Mouse (Mus musculus): ENCODE measurements at regions not wholly inside any gene's neighbourhood (a gene's known extent, or its start where the extent isn't known, plus 50 kb on each side); places are given as distances from the start of the nearest gene placed in this dataset.
A peak's percentile ranks its signal among the peaks of the same experiment; 100 is the strongest.

DNA sequence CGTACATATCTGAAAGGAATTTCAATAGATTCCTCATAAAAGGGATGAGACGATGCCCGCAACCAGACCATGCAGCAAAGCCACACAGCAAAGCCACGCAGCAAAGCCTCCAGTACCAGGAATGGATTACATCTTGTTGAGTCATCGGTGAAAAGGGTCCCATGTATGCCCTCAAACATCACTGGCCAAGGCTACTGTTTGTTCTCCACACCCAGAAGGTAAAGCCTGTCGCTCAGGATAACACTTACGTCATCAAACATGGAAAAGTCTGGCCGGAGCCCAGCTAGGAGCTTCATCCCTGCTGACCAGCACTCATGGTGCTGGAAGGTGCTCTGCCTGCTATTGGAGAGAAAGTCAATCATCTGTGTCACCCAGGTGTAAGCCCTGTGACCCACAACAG lies 275.7 kb downstream of the Hlx start:
- no peak for ATAC-seq

DNA sequence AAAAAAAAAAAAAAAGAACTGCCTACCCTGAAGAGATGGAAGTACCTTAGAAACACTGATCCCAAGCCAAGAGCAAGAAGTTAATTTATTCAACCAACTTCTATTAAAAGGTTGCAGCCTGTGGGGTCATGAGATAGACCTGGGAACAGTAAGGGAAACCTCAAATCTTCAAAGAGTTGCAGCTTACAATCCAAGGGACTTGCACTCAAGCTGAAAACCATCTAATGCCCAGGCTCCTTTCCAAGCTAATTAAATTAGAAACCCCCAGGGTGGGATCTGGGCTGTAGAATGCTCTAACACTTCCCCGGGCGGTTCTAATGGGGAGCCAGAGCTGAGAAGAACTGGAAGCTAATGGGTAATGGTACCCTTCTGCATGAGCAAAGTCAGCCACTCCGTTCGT lies 278.0 kb downstream of the Hlx start:
- ATAC-seq: no peak

DNA sequence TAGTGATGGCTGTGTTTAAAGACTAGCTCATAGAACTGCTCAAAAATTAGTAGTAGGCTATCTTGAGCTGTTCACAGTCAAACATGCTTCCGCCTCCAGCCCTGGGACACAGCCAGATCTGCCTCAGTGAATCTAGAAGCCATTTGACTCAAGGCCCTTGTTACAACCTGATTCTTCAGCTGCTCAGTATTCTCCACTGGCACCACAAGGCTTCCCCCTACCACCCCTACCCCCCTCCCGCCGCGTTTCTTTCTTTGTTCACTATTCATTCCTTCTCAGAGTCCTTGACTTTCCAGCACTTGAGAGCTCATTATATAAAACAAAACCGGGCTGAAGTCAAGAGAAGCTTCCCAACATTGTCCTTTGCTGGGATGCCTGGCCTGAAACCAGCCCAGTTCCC lies 278.7 kb downstream of the Hlx start:
- ATAC-seq: no peak

DNA sequence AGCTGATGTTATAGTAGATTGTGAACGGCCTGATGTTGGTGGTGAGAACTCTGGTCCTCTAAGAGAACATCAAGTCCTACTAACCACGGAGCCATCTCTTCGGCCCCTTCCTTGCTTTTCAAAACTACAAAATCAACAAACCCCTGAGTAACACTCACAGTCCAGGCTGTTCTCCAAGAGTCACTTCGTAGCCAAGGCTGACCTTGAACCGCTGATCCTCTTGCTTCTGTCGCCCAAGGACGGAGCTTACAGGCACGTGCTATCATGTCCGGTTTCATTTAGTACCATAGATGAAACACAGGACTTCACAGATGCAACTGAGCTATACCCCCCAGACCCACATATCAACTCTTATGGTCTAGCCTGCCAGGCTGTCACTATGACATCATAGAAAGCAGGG lies 279.4 kb downstream of the Hlx start:
- no peak for ATAC-seq

DNA sequence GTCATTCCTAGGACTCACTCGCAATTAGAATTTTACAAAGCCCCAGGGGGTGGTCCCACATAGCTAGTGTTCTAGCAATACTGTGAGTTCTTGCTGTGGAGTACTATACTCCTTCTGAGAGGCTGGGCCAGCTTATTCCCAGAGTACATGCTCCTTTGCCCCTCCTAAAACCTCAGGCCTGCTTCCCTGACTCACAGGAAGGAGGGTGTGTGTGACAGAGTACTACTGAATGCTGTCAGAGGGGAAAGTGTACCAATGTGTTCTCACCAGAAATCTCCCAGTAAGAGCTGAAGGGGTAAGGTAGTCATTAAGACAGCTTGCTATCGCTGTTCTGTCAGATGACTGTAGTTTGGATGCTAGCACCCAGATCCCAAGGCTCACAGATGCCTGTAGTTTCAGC lies 280.7 kb downstream of the Hlx start:
- no peak for ATAC-seq

DNA sequence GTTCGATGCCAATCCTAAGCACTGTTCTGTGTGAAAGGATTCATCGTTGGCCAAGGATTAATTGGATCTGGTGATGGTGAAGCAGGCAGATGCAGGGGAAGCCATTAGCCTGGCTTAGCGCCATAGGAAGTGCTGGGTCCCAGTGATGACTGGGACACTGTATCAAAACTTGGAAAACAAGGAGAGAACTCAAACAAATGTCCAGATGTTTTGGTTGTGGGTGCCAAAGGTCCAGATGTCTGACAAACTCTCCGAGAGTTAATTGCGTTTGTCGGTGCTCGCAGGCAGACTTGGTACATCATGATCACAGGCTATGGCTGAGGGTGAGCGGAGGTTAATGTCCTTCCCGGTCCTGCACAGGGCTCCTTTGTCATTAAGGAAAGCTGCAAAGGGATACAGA lies 283.4 kb downstream of the Hlx start:
- ATAC-seq: no peak

DNA sequence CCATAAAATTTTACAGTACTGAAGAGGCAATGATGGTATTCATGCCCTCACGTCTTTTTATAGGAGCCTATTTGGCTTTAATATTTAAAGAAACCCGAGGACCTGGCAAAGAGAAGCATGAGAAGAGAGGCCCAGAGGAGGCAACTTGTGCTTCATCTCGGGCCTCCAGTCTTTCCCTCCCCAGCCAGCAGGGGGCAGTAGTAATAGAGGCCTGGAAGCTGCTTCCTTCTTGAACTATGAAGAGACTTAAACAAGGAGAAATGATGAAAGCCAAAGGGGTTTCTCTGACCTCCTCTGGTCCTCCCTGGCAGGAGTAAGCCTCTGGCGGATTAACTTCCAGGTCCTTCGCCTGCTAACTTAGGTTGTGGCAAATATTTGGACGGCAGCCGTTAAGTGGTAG lies 284.5 kb downstream of the Hlx start:
- no peak for ATAC-seq

DNA sequence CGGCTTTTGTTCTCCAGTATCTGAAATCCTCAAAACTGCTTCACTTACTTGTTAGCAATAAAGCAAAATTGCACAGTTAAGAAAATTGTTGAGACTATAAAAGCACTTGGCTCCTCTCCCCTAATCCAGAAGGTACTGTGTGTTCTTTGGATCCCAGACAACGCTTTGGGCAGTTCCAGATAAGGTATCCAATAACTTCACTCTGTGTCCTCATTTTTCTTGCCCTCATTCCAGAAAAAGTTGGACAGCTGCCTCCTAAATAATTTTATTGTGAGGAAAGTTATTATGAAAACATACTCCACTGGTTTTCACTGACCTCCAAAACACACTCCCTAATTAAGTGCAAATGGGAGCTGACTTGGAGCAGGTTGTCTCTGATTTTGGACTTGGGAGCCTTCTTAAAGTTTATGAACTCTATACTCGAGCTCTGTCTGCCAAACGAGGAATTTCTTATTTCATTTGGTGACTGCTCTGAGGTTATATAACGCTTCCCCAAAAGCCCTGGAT lies 285.2 kb downstream of the Hlx start:
- no peak for ATAC-seq

DNA sequence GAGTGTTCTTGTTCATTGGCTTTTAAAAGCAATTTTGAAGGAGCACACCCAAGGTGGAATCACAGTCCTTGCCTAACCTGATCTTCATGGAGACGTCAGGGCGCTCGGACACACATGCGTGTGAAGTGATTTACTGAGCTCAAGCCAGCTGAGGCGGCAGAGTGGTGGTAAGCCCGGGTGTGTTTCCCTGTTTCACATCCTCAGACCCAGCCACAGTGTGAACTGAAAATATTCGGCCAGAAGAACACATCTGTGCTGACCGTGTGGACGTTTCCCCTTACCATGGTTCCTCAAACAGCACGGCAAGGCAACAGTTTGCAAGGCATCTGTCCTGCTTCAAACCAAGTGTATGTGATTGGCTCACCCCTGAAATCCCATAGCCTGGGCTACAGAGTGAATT lies 288.2 kb downstream of the Hlx start:
- ATAC-seq: no peak

DNA sequence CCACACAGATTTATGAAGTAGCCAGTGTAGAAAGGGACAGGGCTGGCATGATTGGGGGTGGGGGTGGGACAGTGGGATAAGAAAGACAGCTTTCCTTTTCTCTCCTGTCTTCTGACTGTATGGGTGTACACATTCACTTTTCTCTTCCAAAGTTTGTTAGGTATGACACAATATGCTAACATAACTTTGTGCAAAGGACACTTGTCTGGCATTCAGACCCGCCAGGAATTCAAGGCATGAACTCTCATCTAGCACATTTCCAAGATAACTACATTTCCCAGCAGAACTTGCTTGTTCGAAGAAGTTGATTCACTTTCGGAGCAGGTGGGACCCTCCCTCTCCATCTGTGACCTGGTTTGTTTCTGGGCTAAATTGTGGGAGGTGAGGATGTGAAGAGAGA lies 289.7 kb downstream of the Hlx start:
- ATAC-seq: no peak

DNA sequence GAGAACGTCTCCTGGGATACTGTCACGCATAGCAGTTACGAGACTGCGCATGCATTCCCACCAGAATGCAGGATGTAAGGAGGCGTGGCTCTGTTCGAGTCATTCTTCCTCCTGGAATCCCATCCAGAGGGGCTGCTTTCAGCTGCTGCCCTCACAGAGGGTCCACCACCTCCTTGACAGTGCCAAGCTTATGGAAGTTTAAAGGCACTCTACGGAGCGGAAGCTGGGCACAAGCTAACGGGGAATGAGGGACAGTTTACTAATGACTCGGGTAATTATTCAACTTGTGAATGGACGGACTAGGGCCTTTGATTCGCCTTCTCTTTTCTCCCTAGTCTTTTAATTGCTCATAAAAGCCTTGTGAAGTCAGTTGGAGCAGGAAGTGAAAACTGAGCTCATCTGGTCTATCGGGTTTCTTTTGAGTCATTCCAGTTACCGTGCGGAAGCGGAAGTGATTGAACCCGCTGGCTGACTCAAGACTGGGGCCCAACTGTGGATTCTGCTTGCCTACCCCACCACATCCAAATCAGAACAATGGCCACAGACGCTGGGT lies 291.3 kb downstream of the Hlx start:
- peak; percentile 92 for ATAC-seq

DNA sequence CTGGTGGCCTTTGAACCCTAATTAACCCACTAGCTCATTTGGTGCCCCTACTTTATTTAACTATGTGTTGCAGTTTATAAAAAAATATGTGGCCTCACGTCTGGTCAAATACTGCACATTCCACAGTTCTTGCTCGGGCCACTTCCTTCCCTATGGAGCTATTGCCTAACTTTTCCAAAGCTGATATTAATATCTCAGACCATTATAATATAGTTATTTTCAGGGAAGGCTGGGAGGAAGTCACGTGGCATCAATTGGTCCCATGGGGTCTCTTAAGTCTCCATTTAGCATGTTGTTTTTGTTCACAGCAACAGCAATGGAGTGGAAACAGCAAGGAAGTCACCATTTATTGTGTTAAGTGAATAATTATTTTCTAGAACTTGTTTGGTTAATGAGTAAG lies 292.9 kb downstream of the Hlx start:
- ATAC-seq: no peak

DNA sequence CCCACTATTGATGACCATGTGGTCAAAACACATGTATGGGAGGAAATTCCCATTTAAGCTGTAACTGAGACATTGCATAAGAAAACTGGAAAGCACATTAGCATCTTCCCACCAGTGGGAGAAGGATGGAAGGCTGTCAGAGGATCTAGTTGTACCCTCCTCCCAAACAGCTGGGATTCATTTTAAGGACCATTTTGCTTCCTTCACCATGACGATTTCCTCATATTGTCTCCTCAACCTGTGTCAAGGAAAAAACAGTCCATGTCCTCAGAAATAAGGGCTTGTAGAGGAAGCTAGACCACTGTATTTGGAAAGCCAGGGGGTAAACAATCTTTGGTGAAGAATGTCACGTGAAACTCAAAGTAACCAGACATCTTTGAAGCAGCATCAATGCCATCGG lies 296.0 kb downstream of the Hlx start:
- ATAC-seq: no peak

DNA sequence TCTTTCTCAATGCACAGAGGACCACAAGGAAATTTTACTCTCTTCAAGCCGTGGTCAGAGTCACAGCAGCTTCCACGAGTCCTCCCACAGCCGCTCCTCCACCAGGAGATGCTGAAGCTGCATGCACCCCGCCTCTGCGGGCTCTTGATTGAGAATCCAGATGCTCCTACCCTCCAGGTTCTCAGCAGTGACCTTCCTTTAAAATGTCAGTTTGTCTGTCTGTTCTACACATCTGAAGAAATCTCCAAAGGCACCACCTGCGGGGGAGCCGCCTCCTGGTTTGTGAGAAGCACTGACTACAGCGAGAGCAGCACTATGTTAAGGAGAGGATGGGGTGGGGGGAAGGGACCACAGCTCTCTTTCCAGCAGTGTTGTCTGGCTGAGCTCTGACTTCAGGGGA lies 303.8 kb downstream of the Hlx start:
- ATAC-seq: no peak

DNA sequence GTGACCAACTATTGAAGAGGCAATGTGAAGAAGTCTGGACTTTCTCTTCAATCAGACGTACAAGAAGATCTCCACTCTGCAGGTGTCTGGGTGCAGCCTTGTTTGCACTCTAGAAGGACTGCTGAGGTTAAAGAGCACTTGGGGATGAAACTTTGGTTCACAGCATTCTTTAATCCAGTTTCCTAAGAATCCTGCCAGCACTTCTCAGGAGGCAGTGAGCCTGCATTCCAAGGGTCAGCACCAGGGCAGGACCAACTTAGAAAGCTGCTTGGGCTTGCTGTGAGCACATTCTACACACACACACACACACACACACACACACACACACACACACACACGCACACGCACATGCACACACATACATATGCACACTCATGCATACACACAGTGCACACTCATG lies 304.4 kb downstream of the Hlx start:
- ATAC-seq: no peak

DNA sequence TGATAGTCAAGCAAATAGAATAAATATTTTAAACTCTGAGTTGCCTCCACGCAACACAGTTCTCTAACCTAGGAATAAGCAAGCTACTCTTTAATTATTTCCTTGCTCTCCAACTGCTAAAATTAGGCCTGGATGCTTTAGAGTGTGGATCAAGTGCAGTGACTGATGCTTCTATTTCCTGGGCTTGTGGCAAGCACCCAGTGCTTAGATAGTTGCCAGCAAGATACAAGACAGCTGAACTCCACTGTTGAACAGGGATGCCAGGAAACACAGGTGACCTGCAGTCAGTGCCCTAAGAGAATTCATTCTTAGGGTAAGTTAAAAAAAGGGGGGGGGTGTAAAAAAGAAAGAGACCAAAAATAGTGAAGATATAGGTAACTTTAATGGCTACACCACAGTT lies 306.7 kb downstream of the Hlx start:
- no peak for ATAC-seq

DNA sequence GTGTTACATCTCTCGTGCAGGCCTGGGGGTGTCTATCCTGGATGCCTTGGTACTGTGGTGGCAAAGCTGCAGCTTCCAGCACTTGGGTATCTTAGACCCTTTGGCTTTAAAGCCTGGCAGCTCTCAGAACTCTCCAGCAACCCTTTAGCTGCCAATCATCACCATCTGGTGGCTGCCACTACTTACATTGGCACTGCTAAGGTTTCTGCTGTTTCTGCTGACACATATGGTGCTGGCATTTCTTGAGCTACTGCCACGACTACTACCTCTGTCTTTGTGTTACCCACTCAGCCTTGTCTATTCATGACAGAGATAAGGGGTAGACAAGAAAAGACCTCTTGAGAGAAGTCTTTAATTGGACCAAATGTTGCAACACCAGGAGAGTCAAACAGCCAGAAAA lies 308.4 kb downstream of the Hlx start:
- no peak for ATAC-seq

DNA sequence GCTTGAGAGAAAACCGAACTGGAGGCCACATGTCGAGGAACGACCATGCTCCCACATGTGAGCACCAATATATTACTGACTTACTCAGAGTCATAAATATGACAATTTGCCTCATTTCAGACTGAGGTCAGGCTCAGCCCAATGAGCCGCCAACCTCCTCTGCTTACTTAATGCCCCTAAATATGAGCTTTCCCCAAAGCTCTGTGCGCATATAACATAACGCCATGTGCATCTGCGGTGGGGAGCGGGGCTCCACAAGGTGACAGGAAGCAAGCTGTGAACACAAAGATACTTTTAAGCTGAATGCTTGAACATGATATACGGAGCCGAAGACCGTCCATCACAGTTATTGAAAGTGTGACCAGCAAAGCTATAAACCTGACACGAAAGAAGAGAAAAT lies 319.8 kb downstream of the Hlx start:
- no peak for ATAC-seq

DNA sequence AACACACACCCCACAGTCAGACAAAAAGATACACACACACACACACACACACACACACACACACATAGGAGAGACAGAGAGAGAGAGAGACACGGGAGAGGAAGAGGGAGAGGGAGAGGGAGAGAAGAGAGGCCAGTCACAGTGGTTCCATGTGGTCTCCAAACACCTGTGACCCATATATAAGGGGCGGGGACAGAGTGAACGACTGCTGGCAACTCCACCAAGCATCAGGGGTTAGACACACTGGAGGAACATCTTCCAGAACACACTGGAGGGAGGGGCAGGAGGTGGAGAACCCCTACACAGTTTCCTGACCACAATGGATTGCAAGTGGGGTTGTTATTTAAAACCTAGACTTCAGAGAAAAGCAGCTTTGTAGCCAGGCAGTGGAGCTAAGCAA lies 321.4 kb downstream of the Hlx start:
- ATAC-seq: no peak

DNA sequence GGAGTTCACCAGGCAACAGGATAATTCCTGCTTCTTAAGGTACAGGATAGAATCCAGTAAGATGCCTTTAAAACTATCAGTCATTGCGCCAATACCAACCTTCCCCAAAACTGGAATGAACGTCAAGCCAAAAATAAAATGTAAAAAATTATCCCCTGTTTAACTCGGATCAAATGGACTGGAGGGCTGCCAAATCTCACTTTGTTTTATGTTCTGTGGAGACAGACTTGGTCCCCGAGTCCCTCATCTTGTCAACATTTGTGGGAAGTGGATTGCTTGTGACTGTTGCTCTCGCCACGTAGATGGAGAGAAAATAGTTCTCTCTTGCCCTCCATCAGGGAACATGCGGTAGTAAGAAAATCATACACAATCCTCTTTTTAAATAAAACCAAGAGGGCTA lies 322.4 kb downstream of the Hlx start:
- ATAC-seq: no peak

DNA sequence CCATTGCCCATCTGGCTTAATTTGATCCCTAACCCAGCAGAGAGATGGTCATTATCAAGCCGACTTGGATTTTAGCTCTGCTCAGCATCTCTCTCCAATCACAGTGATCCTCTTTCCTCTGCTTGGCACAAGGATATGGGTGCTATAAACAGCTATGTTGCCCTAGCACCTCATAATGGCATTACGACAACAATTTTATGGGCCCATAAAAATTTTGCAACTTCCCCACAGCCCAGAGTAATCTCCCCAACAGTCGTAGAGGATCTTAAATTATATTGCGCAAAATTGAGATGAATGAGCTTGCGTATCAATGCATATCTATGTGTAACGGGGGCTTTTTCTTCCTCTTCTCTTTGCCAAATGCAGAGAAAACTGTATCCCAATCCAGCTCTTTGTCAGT lies 329.4 kb downstream of the Hlx start:
- ATAC-seq: no peak

DNA sequence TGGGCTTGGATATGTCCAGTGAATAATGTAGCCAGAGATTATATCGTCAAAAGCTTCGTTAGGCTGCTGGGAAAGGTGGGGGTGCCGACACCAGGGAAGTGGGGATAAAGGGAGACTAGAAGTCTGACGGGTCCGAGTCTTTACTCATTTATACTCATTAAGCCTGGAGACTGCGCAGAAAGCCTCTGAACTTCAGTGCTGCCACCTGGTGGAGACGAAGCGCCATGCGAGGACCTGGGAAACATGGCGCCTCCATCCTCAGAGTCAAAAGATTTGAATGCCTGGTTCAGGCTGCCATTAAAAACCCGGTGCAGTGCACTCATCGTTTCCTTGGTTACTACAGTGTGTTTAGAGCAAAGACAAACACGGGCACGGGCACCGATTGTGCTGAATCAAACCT lies 337.2 kb downstream of the Hlx start:
- no peak for ATAC-seq

DNA sequence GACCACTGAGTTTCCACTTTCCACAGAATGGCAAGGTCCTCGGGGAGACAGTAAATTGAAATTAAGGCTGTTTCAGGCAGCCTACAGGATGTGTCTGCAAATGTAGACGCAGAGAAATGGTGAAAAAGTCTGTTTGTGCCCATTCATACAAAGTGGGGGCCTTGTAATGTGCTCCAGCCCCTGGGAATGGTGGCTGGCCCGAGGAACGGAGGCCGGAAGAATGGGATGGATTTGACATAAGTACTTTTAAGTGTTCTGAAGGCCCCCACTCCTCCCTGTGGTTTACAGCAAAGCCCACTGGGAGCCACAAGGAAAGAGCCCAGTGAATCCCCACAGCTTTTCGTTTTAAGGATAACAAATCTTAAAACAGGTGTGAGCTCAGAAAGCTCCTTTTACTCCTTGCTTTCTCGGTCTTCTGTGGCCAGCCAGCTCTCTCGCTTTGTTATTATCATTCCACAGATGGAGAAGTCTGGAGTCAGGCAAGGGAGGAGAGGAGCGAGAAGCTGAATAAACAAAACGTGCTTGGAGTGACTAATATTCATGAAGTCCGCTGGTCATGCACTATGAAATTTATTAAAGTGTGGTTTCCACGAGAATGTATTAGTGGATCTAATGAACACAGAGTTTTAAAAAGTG lies 337.7 kb downstream of the Hlx start:
- ATAC-seq: no peak

DNA sequence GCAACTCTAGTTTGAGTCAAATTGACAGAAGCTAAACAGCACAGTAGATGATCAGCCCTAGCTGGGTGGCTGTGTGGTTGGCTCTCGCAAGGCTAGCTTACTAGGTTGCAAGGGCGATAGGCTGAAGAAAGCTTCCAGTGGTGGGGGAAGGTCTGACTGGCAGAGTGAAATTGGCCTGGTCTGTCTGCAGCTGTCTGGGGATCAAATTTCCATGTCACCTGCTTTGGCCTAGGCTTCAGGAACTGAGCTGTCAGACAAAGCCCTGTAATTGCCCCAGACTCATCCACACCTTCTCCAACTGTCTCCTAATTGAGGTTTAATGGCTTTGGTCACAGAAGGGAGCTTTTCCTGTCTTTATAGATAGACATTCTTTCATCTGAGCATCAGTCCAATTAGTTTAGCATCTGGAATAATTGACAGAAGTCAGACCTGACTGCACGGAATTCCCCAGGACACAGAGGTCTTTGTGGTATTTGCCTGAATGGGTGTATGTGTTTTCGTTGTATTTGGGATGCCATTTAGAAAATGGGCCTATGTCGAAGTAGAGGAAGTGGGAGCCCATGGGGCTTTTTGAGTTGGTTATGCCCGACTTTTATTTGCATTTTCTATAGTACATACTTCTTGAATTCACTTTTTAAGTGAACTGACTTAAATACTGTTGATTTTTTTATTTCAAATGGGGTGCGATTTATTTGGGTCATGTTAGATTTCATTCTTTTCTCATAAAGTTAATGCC lies 348.2 kb downstream of the Hlx start:
- no peak for ATAC-seq

DNA sequence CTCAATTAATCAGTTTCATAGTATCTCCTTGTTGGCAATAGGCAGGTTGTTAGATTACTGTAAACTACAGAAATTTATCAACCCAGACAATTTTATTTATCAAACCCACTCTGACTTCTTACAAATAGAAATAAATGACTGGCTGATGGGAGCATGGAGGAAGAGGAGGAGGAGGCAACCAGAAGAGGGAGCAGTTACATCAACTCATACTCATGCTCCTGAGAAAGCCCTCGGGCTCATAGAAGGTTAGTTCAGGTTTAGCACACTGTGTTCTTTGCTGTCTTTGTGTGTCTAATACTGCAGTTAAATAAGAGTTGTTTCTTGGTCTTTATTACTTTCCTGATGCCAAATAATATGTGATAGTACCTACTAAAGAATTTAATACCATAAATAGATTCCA lies 344.6 kb upstream of the 1700056E22Rik start:
- ATAC-seq: no peak

Measured in inflammation-experienced regulatory T-cells, adult 6 months (primary cell).